Mouse (Mus musculus): ENCODE results near the gene Ubac2.

- TF ChIP-seq POLR2A (IDR thresholded peaks at IDR 0.05; ENCODE audit: control insufficient read depth, extremely low read depth, insufficient read depth, low read length, poor library complexity) (no peak), CTCF (IDR thresholded peaks at IDR 0.05; ENCODE audit: borderline replicate concordance, control insufficient read depth, extremely low read depth, insufficient read depth, low read length, poor library complexity) (no peak)
These were observed 86.6 kb downstream of the Ubac2 start, which contains the start of gene Gpr183 for GRCm38 (mm10) chr14:121964990-121965389.

All from thymus, adult 2 months (tissue).